Mouse (Mus musculus) spleen, postnatal 0 days (tissue): ENCODE results near the gene Ctdsp2. TPM values are rescaled to one million over a fixed set of nuclear protein-coding genes. Genes with fewer than 3 reads are reported as not detected.

Experiments
- microRNA counts: library from miRNA; unstranded; fragments of <30 nt; microRNA quantifications from one replicate; lab custom pipeline; 2015
- polyA plus RNA-seq: library from polyadenylated mRNA; unstranded; fragments of >200 nt; fragmentation: Nextera tagmentation; extraction: Ambion mirVana; gene quantifications from 2 replicates; pipeline ENCODE4 v1.2.1, GENCODE M21; 2015

The Ctdsp2 gene
- polyA plus RNA-seq, result 29.4 and 36.8 TPM in 2 replicates

DNA sequence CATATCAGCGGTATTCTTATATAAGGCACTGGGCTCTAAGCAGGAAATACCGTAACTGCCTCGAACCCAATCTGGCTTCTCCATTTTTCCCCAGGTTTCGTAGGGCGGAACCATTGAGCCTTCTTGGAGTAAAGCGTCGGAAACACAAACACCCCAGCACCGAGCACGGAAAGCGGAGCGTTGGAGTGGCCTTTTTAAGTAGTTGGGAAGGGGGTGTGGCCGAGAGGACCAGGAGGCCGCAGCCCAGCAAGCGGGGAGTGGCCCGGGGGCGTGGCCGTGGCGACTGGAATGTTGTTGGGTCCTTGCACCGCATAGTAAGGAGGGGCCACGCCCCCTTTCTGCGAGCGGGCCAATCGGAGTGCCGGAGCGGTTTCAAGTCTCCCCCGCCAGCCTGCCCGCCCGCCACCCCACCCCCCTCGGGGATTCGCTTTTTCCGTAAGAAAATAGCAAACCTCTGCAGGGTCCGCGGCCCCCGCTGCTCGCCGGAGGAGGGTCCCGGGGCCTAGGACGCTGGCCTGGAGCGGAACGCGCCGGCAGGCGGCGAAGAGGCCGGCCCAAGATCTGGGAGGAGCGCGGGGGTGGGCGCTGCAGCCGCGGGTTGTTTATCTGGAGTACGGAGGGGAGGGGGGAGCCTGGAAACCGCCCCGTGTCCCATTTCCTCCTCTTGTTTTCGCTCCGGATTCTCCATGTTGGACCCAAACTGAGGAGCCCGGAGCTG, at the start of gene Ctdsp2:
TSS of gene Ctdsp2 (plus strand) at position 441 of the 718 bp plus-strand sequence.

DNA sequence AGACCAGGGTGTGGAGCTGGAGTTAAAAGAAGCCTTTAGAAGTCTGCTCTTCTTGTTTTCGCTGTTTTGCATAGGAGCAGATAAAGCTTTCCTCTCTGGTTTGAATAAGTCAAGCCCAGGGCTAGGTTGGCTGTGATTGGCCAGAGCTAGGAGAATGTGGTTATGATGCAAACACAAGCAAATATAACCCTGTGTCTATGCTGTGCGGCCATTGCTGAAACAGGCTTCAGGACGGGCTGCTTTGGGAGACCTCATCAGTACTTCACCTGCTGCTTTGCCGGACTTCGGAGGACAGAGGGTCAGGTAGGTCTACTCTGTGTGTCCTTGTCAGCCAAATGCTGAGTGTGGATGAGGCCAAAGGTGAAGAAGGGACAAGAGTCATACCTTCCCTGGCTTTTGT, 22.0 kb downstream of the Ctdsp2 start, which contains the start of gene Avil:
TSS of gene Avil (plus strand) at position 181 of the 400 bp plus-strand sequence.

DNA sequence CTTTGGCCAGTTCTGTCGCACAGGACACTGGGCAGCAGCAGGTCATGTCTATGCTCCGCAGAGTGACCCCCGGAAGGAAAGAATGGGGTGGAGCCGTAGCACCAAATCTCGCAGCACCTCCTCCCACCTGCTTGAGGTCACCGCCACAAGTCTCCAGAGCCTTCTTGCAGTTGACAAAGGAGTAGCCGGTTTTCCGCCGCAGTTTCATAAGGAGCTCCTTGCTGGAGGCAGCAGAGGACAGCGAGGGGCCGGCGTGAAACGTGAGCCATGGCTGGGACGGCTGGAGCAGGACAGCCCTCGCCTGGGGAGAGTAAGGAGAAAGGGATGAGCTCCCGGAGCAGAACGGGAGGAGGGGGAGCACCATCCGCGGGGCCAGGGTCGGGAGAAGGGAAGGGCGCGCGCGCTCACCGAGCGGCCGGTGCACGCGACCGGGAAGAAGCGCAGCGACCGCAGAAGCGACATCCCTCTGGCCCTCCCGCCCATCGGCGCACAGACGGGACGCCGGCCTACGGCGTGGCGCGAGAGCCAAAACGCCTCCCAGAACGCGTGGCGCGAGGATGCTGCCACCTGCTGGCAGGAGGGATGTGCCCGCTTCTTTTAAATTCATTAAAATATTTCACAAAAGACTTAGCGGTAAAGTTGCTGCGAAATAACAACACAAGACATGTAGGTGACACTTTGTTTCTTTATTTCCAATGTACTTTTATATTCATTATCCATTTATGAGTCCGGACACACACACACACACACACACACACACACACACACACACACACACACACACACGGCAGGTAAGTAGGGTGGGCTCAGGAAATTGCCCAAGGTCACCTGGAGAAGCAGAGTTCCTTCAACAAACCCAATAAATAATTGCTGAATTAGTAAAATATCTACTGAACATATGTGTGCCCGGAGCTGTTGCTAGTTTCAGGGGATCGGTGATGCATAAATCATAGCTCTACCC, 52.1 kb downstream of the Ctdsp2 start, which contains the start of gene Tsfm:
TSS of gene Tsfm (minus strand) at position 505 of the 961 bp plus-strand sequence.

DNA sequence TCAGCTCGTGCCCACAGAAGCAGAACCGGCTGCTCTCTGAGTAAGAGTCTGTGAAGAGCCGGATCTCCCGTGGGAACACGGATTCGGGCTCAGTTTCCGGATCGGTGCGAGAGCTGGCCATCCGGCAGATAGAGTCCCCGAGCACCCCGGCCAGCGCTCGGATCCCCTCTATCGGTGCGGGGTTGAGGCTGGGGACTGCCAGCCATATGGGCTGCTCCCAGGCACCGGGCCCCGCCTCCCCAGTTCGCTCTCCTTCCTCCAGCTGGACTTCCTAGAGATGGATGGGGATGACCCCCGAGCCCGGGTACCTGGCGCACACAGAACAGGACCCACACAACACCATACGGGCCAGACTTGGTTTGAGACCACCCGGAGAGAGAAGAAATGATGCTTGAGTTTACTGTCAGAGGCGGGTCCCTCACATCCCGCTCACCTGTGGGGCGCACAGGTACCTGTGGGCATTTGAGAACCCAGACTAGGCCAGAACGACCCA, 62.8 kb downstream of the Ctdsp2 start, which contains the start of the genes Mettl1 and Eef1akmt3:
TSS of gene Mettl1 (plus strand) at position 141 of the 493 bp plus-strand sequence.
TSS of gene Eef1akmt3 (minus strand) at position 240 of the 493 bp plus-strand sequence.

DNA sequence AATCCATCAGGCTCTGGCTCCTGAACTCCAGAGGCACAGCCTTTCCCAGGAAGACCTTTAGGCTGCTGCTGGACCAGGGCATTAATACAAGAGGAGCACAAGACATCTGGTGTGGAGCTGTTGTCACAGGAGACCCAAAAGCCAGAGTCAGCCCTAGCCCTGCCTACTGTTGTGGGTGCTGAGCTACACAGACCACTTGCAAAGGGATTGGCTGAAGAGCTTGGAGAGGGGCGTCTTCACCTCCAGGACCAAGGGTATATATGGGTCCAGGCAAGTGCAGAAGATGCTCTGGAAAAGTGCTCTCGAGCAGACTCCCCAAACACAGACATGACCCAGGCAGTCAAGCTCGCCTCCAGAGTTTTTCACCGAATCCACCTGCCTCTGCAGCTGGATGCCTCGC, 69.4 kb downstream of the Ctdsp2 start, which contains the start of gene Cyp27b1:
TSS of gene Cyp27b1 (plus strand) at position 297 of the 400 bp plus-strand sequence.

MicroRNAs encoded within 50 kb of the gene (microRNA counts, 519-probe panel; counts per million panel counts)
- microRNA mmu-miR-26a (lab: Ali Mortazavi, UCI) (3,206 counts per million, percentile 6 among the panel's probes with 10 or more counts), microRNA mmu-miR-546 (lab: Ali Mortazavi, UCI) (88.3 counts per million)

Other genes with a start within 250 kb of the Ctdsp2 start
- 9.9 and 10.0 TPM in 2 replicates for gene Atp23, start 77.4 kb upstream of the Ctdsp2 start, polyA plus RNA-seq
- gene Avil, start 22.0 kb downstream of the Ctdsp2 start, polyA plus RNA-seq, result 0.08 and 0.22 TPM in 2 replicates
- gene Tsfm, start 52.1 kb downstream of the Ctdsp2 start, polyA plus RNA-seq, result 53.2 and 54.6 TPM in 2 replicates
- 30.3 and 30.7 TPM in 2 replicates for gene Mettl1, start 62.7 kb downstream of the Ctdsp2 start, polyA plus RNA-seq
- gene Eef1akmt3, start 62.8 kb downstream of the Ctdsp2 start, polyA plus RNA-seq, result 0.10 and 0.16 TPM in 2 replicates
- not detected in 2 replicates for gene Cyp27b1, start 69.5 kb downstream of the Ctdsp2 start, polyA plus RNA-seq
- 0.08 and 0.11 TPM in 2 replicates for gene March9, start 81.5 kb downstream of the Ctdsp2 start, polyA plus RNA-seq
- 558 and 561 TPM in 2 replicates for gene Cdk4, start 84.8 kb downstream of the Ctdsp2 start, polyA plus RNA-seq
- 37.4 and 47.0 TPM in 2 replicates for gene Tspan31, start 91.5 kb downstream of the Ctdsp2 start, polyA plus RNA-seq
- gene Agap2, start 96.6 kb downstream of the Ctdsp2 start, polyA plus RNA-seq, result 2.5 and 3.6 TPM in 2 replicates
- gene Os9, start 142.4 kb downstream of the Ctdsp2 start, polyA plus RNA-seq, result 47.0 and 54.4 TPM in 2 replicates
- gene B4galnt1, start 186.5 kb downstream of the Ctdsp2 start, polyA plus RNA-seq, result 22.9 and 24.8 TPM in 2 replicates
- 1.5 and 1.6 TPM in 2 replicates for gene Slc26a10, start 201.9 kb downstream of the Ctdsp2 start, polyA plus RNA-seq
- 13.1 and 17.5 TPM in 2 replicates for gene Arhgef25, start 211.4 kb downstream of the Ctdsp2 start, polyA plus RNA-seq
- gene Dtx3, start 217.0 kb downstream of the Ctdsp2 start, polyA plus RNA-seq, result 36.1 and 42.7 TPM in 2 replicates
- gene Pip4k2c, start 232.9 kb downstream of the Ctdsp2 start, polyA plus RNA-seq, result 41.4 and 44.1 TPM in 2 replicates